Mouse (Mus musculus): ENCODE results near the gene Tjp3.

GRCm38 (mm10) chr10:81290698-81291460, 502 bp downstream of the Tjp3 start:
- TF ChIP-seq POLR2A (IDR thresholded peaks at IDR 0.05; ENCODE audit: low read depth, low read length) = no peak
- TF ChIP-seq CTCF (IDR thresholded peaks at IDR 0.05; ENCODE audit: extremely low read depth, insufficient read depth, insufficient read length, insufficient replicate concordance) = no peak

Data from spleen, adult 2 months (tissue).